Mouse (Mus musculus): ENCODE measurements at regions not wholly inside any gene's neighbourhood (a gene's known extent, or its start where the extent isn't known, plus 50 kb on each side); places are given as distances from the start of the nearest gene placed in this dataset.

DNA sequence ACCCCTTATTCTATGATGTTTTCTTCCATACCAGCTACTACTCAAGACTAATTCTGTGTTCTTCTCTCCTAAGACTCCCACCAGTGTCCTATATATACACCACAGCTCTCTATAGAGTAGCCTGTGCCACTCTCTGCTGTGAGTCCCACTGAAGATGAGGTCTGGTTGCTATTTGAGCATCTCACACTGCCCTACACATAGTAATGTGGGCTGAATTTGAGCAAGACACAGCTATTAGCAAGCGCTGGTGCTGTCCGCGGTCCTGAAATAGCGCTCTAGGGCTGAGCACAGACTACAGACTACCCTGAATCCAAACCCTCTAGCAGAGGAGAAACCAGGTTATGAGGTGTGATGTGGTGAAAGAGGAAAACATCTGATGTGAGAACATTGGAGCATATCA lies 59.5 kb upstream of the Gpr12 start:
- Histone ChIP-seq H3K27me3 (replicated peaks; ENCODE audit: insufficient read depth, low read length) (no peaks in the 10 kb centered on the region), H3K36me3 (ENCODE audit: insufficient read depth, low read length) (no peaks in the 10 kb centered on the region), H3K4me3 (ENCODE audit: low read depth, low read length) (no peak overlapping the region), H3K4me1 (ENCODE audit: insufficient read depth, low read depth, low read length) (no peaks in the 10 kb centered on the region), H3K27ac (ENCODE audit: low read length) (no peak overlapping the region), H3K9me3 (ENCODE audit: low read length) (no peaks in the 10 kb centered on the region), H3K9ac (replicated peaks; ENCODE audit: low read depth) (no peak overlapping the region), H3K4me2 (replicated peaks; ENCODE audit: low read depth, low read length) (no peak overlapping the region)
- TF ChIP-seq CTCF (IDR thresholded peaks at IDR 0.05): no peak
- no peak for TF ChIP-seq EP300 (IDR thresholded peaks at IDR 0.05)
- WGBS: 2% methylated on average over 4 of the region's 4 CpGs
- no peak for ATAC-seq
- DNase-seq (ENCODE audit: low spot score): peak; percentile 68

GRCm38 (mm10) chr5:146641931-146642330 lies 56.9 kb upstream of the Gpr12 start:
- TF ChIP-seq EP300 (IDR thresholded peaks at IDR 0.05) (no peak), CTCF (IDR thresholded peaks at IDR 0.05) (no peak)
- Histone ChIP-seq H3K27ac (ENCODE audit: low read length) (no peak overlapping the region), H3K4me1 (ENCODE audit: insufficient read depth, low read depth, low read length) (no peaks in the 10 kb centered on the region), H3K9ac (replicated peaks; ENCODE audit: low read depth) (no peak overlapping the region), H3K9me3 (ENCODE audit: low read length) (no peaks in the 10 kb centered on the region), H3K4me2 (replicated peaks; ENCODE audit: low read depth, low read length) (no peak overlapping the region), H3K36me3 (ENCODE audit: insufficient read depth, low read length) (no peaks in the 10 kb centered on the region), H3K4me3 (ENCODE audit: low read depth, low read length) (no peak overlapping the region), H3K27me3 (replicated peaks; ENCODE audit: insufficient read depth, low read length) (no peaks in the 10 kb centered on the region)
- ATAC-seq (no peak), DNase-seq (ENCODE audit: low spot score) (no peak)
- 71% methylated on average over 6 of the region's 6 CpGs for WGBS

DNA sequence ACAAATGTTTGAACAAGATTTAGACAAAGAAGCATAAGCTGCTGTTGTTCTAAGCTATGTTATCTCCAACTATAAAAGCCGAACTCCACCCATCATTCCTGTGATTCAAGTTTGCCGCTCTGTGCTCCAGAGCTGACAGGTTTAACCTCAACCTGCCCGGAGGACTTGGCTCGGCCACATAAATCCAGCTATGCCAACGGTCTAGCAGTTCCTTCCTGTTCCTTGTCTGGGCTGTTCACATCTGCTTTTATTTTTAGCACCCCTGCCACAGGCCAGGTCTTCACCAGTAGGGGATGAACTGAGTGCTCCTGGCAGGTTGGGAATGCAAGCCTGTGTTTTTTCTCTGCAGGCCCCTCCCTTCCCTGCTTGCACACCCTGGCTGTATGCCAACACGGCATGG lies 51.8 kb upstream of the Gpr12 start:
- Histone ChIP-seq H3K4me2 (replicated peaks; ENCODE audit: low read depth, low read length) (no peak overlapping the region), H3K4me3 (ENCODE audit: low read depth, low read length) (no peak overlapping the region), H3K9me3 (ENCODE audit: low read length) (no peaks in the 10 kb centered on the region), H3K36me3 (ENCODE audit: insufficient read depth, low read length) (no peaks in the 10 kb centered on the region), H3K4me1 (ENCODE audit: insufficient read depth, low read depth, low read length) (no peaks in the 10 kb centered on the region), H3K27ac (ENCODE audit: low read length) (no peak overlapping the region), H3K27me3 (replicated peaks; ENCODE audit: insufficient read depth, low read length) (no peaks in the 10 kb centered on the region), H3K9ac (replicated peaks; ENCODE audit: low read depth) (no peak overlapping the region)
- TF ChIP-seq EP300 (IDR thresholded peaks at IDR 0.05): no peak
- no peak for TF ChIP-seq CTCF (IDR thresholded peaks at IDR 0.05)
- ATAC-seq (no peak), DNase-seq (ENCODE audit: low spot score) (no peak)
- 48% methylated on average over 6 of the region's 6 CpGs for WGBS
